25 mouse cellular contexts compared by ENCODE assay signal in the genomic region with DNA sequence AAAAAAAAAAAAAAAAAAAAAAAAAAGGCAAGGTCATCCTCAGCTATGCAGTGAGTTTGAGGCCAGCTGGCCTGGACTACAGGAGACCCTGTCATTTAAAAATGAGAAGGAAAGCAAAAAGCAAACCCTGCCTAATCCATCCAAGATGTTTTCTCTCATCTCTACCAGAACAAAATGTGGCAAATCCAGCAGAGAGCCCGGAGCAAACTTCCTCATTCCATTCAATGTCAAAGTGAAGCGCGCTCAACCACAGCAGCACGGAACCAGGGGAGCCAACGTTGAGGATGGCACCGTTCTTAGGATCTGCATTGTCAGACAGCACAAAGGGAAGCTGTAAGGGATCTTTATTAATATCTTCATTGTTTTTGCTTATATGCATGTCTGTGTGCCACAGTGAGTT. TPM values are rescaled to one million over a fixed set of nuclear protein-coding genes. Genes with fewer than 3 reads are reported as not detected.
A peak's percentile ranks its signal among the peaks of the same experiment; 100 is the strongest.
DNase-seq lines count a peak whose midpoint lies in the region; ATAC-seq lines count a peak whose summit lies in the region.
"Had no signal": no experiment of that assay in that cellular context is flagged by ENCODE, and none has a peak within 500 bp of the region (broad histone marks: within the 10 kb centered on the region; RNA-seq: fewer than 3 reads in every experiment).

No protein-coding gene starts in this region.

- peak; percentile 39 for DNase-seq in embryonic facial prominence, embryonic 11.5 days (ENCODE audit: low spot score)
- DNase-seq in embryonic facial prominence, embryonic 10.5 days (ENCODE audit: low spot score) = no peak
- DNase-seq in lung, postnatal 4 days = no peak
- peak; percentile 18 for DNase-seq in urinary bladder, postnatal 14 days (ENCODE audit: low spot score)
- no peak for DNase-seq in urinary bladder, adult 2 months (ENCODE audit: low spot score)
- no peak for DNase-seq in thymus, adult 18-20 months
- DNase-seq: adrenal gland, postnatal 10 days; cerebellum, adult 11 months; cerebellum, adult 9-10 months; cerebellum, postnatal 36 days; gastrocnemius, postnatal 14 days; heart, postnatal 14 days; kidney, adult 11 months; left cerebral cortex, postnatal 4 days; liver, postnatal 0 days; thymus, postnatal 25 days had no signal

- no peak overlapping the region for H3K27ac ChIP-seq in embryonic facial prominence, embryonic 11.5 days (replicated peaks; ENCODE audit: low read depth, low read length)
- no peak overlapping the region for H3K27ac ChIP-seq in embryonic facial prominence, embryonic 10.5 days (replicated peaks)
- no peak overlapping the region for H3K27ac ChIP-seq in lung, embryonic 16.5 days (ENCODE audit: low read length)
- H3K27ac ChIP-seq: hindbrain, embryonic 10.5 days; hindbrain, embryonic 15.5 days; liver, embryonic 12.5 days; midbrain, embryonic 12.5 days had no signal

- no peaks in the 10 kb centered on the region for H3K27me3 ChIP-seq in embryonic facial prominence, embryonic 11.5 days (ENCODE audit: control insufficient read depth, insufficient read depth, low read length)
- no peaks in the 10 kb centered on the region for H3K27me3 ChIP-seq in embryonic facial prominence, embryonic 10.5 days (replicated peaks; ENCODE audit: low read depth, poor library complexity, severe bottlenecking)
- no peaks in the 10 kb centered on the region for H3K27me3 ChIP-seq in lung, embryonic 16.5 days (ENCODE audit: control insufficient read depth, insufficient read depth, low read depth, low read length)
- H3K27me3 ChIP-seq: hindbrain, embryonic 15.5 days; liver, embryonic 12.5 days; midbrain, embryonic 12.5 days had no signal

- WGBS in embryonic facial prominence, embryonic 11.5 days = 70% methylated on average over 6 of the region's 6 CpGs
- 77% methylated on average over 6 of the region's 6 CpGs for WGBS in embryonic facial prominence, embryonic 10.5 days
- WGBS in lung, embryonic 16.5 days = 72% methylated on average over 6 of the region's 6 CpGs

- H3K4me2 ChIP-seq in embryonic facial prominence, embryonic 11.5 days (ENCODE audit: low read depth, low read length) = no peak overlapping the region
- H3K4me2 ChIP-seq in lung, embryonic 16.5 days (ENCODE audit: low read depth, low read length) = no peak overlapping the region
- H3K4me2 ChIP-seq: hindbrain, embryonic 15.5 days; liver, embryonic 12.5 days; midbrain, embryonic 12.5 days had no signal

- ATAC-seq in embryonic facial prominence, embryonic 11.5 days (replicated peaks; ENCODE audit: insufficient number of reproducible peaks, low FRiP score, low TSS enrichment, low read depth) = no peak
- ATAC-seq in lung, embryonic 16.5 days (ENCODE audit: low read depth) = 0 out of 2 replicates have a peak, but pooled peaks have one; percentile 15
- ATAC-seq: CD4-positive, CD25-positive, alpha-beta regulatory T cell, adult 4 months; forebrain, embryonic 14.5 days; inflammation-experienced regulatory T-cells, adult 6 months; liver, embryonic 12.5 days; liver, postnatal 0 days had no signal

- no peak overlapping the region for H3K9ac ChIP-seq in embryonic facial prominence, embryonic 11.5 days (replicated peaks; ENCODE audit: low read length)
- no peak overlapping the region for H3K9ac ChIP-seq in lung, embryonic 16.5 days (ENCODE audit: low read length)
- H3K9ac ChIP-seq: hindbrain, embryonic 15.5 days; liver, embryonic 12.5 days; liver, postnatal 0 days; midbrain, embryonic 12.5 days had no signal

- no peaks in the 10 kb centered on the region for H3K36me3 ChIP-seq in embryonic facial prominence, embryonic 11.5 days (replicated peaks; ENCODE audit: control insufficient read depth, insufficient read depth, low read depth, low read length)
- H3K36me3 ChIP-seq in embryonic facial prominence, embryonic 10.5 days (replicated peaks) = no peaks in the 10 kb centered on the region
- H3K36me3 ChIP-seq in lung, embryonic 16.5 days (ENCODE audit: control insufficient read depth, insufficient read depth, low read length) = no peaks in the 10 kb centered on the region
- H3K36me3 ChIP-seq: hindbrain, embryonic 10.5 days; hindbrain, embryonic 15.5 days; liver, embryonic 12.5 days; midbrain, embryonic 12.5 days had no signal

- no peaks in the 10 kb centered on the region for H3K9me3 ChIP-seq in embryonic facial prominence, embryonic 11.5 days (replicated peaks; ENCODE audit: control insufficient read depth, low read length)
- no peaks in the 10 kb centered on the region for H3K9me3 ChIP-seq in embryonic facial prominence, embryonic 10.5 days
- no peaks in the 10 kb centered on the region for H3K9me3 ChIP-seq in lung, embryonic 16.5 days (ENCODE audit: control insufficient read depth, low read length)
- H3K9me3 ChIP-seq: hindbrain, embryonic 10.5 days; hindbrain, embryonic 15.5 days; liver, embryonic 12.5 days; megakaryocyte, embryonic 14.5 days; midbrain, embryonic 12.5 days had no signal

- no peaks in the 10 kb centered on the region for H3K4me1 ChIP-seq in embryonic facial prominence, embryonic 11.5 days (ENCODE audit: control insufficient read depth, insufficient read depth, low read length)
- H3K4me1 ChIP-seq in embryonic facial prominence, embryonic 10.5 days = peaks cover 13% of the 10 kb centered on the region
- peaks cover 16% of the 10 kb centered on the region for H3K4me1 ChIP-seq in lung, embryonic 16.5 days (replicated peaks; ENCODE audit: control insufficient read depth, insufficient read depth, low read length)
- H3K4me1 ChIP-seq: hindbrain, embryonic 10.5 days; hindbrain, embryonic 15.5 days; midbrain, embryonic 12.5 days had no signal

- H3K4me3 ChIP-seq in embryonic facial prominence, embryonic 11.5 days (ENCODE audit: low read depth, low read length) = no peak overlapping the region
- no peak overlapping the region for H3K4me3 ChIP-seq in embryonic facial prominence, embryonic 10.5 days
- no peak overlapping the region for H3K4me3 ChIP-seq in lung, embryonic 16.5 days (ENCODE audit: low read length)
- H3K4me3 ChIP-seq: hindbrain, embryonic 10.5 days; hindbrain, embryonic 15.5 days; liver, embryonic 12.5 days; megakaryocyte, embryonic 14.5 days; midbrain, embryonic 12.5 days had no signal

RNA-seq across cellular contexts. Expression of a gene that starts 22.8 kb away (rescaled TPM):
- 24.0 and 25.0 TPM in 2 replicates for polyA plus RNA-seq in embryonic facial prominence, embryonic 11.5 days (2014; fragmentation: Nextera tagmentation; extraction: Ambion mirVana)
- 27.2 and 30.2 TPM in 2 replicates for polyA plus RNA-seq in embryonic facial prominence, embryonic 10.5 days (2016; fragmentation: Nextera tagmentation; extraction: Ambion mirVana)
- 51.2 and 51.7 TPM in 2 replicates for polyA plus RNA-seq in lung, embryonic 16.5 days (2015; fragmentation: Nextera tagmentation; extraction: Ambion mirVana)
- 15.1 and 23.3 TPM in 2 replicates for polyA plus RNA-seq in urinary bladder, adult 2 months (2012; rRNA removed)

Comparison
In these comparisons a context has a peak if more than half of its experiments do, and no peak if none do; other contexts are left out.
1. DNase-seq: peak in embryonic facial prominence, embryonic 11.5 days (single experiment) and urinary bladder, postnatal 14 days (single experiment); none in embryonic facial prominence, embryonic 10.5 days (single experiment), lung, postnatal 4 days (0 of 2), urinary bladder, adult 2 months (single experiment) and thymus, adult 18-20 months (0 of 2).